In genomic region chr12:10439483-10440235, GRCm38 (mm10) we compare ENCODE assay signal across 11 mouse cellular contexts. TPM values are rescaled to one million over a fixed set of nuclear protein-coding genes. Genes with fewer than 3 reads are reported as not detected.
A peak's percentile ranks its signal among the peaks of the same experiment; 100 is the strongest.
DNase-seq lines count a peak whose midpoint lies in the region; ATAC-seq and TF ChIP-seq lines count a peak whose summit lies in the region.
"Had no signal": no experiment of that assay in that cellular context is flagged by ENCODE, and none has a peak within 500 bp of the region (broad histone marks: within the 10 kb centered on the region; RNA-seq: fewer than 3 reads in every experiment).

No protein-coding gene starts in this region.

- H3K27ac ChIP-seq in limb, embryonic 14.5 days (replicated peaks; ENCODE audit: low read depth, low read length): no peak overlapping the region
- H3K27ac ChIP-seq in limb, embryonic 10.5 days: no peak overlapping the region
- no peak overlapping the region for H3K27ac ChIP-seq in neural tube, embryonic 11.5 days (ENCODE audit: low read depth, low read length)
- H3K27ac ChIP-seq: forebrain, embryonic 12.5 days; lung, embryonic 15.5 days had no signal

- 38% methylated on average over 14 of the region's 14 CpGs for WGBS in limb, embryonic 14.5 days
- WGBS in limb, embryonic 10.5 days: 45% methylated on average over 14 of the region's 14 CpGs
- 23% methylated on average over 14 of the region's 14 CpGs for WGBS in neural tube, embryonic 11.5 days

- no peaks in the 10 kb centered on the region for H3K9me3 ChIP-seq in limb, embryonic 14.5 days (ENCODE audit: control insufficient read depth, low read length)
- H3K9me3 ChIP-seq in limb, embryonic 10.5 days (replicated peaks): no peaks in the 10 kb centered on the region
- no peaks in the 10 kb centered on the region for H3K9me3 ChIP-seq in neural tube, embryonic 11.5 days (ENCODE audit: control insufficient read depth, low read length)
- H3K9me3 ChIP-seq: forebrain, embryonic 12.5 days; lung, embryonic 15.5 days had no signal

- no peaks in the 10 kb centered on the region for H3K27me3 ChIP-seq in limb, embryonic 14.5 days (ENCODE audit: control insufficient read depth, insufficient read depth, low read length)
- peaks cover 5% of the 10 kb centered on the region; the same call in 1 of the 2 replicates for H3K27me3 ChIP-seq in limb, embryonic 10.5 days (ENCODE audit: low read depth, poor library complexity, severe bottlenecking)
- H3K27me3 ChIP-seq in neural tube, embryonic 11.5 days (ENCODE audit: control insufficient read depth, insufficient read depth, low read length): no peaks in the 10 kb centered on the region

- no peak overlapping the region for H3K4me3 ChIP-seq in limb, embryonic 14.5 days (replicated peaks; ENCODE audit: low read length)
- no peak overlapping the region for H3K4me3 ChIP-seq in limb, embryonic 10.5 days
- H3K4me3 ChIP-seq in neural tube, embryonic 11.5 days (ENCODE audit: low read depth, low read length): no peak overlapping the region
- H3K4me3 ChIP-seq: forebrain, embryonic 12.5 days; lung, embryonic 15.5 days had no signal

- no peaks in the 10 kb centered on the region for H3K36me3 ChIP-seq in limb, embryonic 14.5 days (ENCODE audit: control insufficient read depth, insufficient read depth, low read length)
- H3K36me3 ChIP-seq in limb, embryonic 10.5 days: no peaks in the 10 kb centered on the region
- no peaks in the 10 kb centered on the region for H3K36me3 ChIP-seq in neural tube, embryonic 11.5 days (ENCODE audit: control insufficient read depth, insufficient read depth, low read length)
- H3K36me3 ChIP-seq: forebrain, embryonic 12.5 days; lung, embryonic 15.5 days had no signal

- no peak for ATAC-seq in limb, embryonic 14.5 days (ENCODE audit: low FRiP score, low read depth)
- peak; percentile 21; the same call in 1 of the 2 replicates for ATAC-seq in neural tube, embryonic 11.5 days (ENCODE audit: insufficient read depth, low FRiP score, low TSS enrichment)

- no peak for TF ChIP-seq POLR2A in limb, embryonic 14.5 days (IDR thresholded peaks at IDR 0.05; ENCODE audit: borderline replicate concordance, extremely low read depth, insufficient read depth, insufficient read length)

- peak; percentile 9 for DNase-seq in gastrocnemius, postnatal 25 days
- no peak for DNase-seq in gastrocnemius, postnatal 4 days (ENCODE audit: low spot score in 2 of 2)
- DNase-seq in limb, embryonic 14.5 days (ENCODE audit: low spot score): peak; percentile 22
- no peak for DNase-seq in limb, embryonic 10.5 days (ENCODE audit: low spot score)
- DNase-seq in embryo, embryonic 10 days (ENCODE audit: low spot score): peak; percentile 40
- DNase-seq in neural tube, embryonic 11.5 days (ENCODE audit: low spot score): no peak
- DNase-seq in adrenal gland, postnatal 14 days: no peak
- DNase-seq in right cerebral cortex, postnatal 14 days: no peak
- DNase-seq: thymus, postnatal 25 days had no signal

- peaks cover 20% of the 10 kb centered on the region for H3K4me1 ChIP-seq in limb, embryonic 14.5 days (ENCODE audit: control insufficient read depth, insufficient read depth, low read length)
- peaks cover 22% of the 10 kb centered on the region for H3K4me1 ChIP-seq in limb, embryonic 10.5 days
- H3K4me1 ChIP-seq in neural tube, embryonic 11.5 days (ENCODE audit: control insufficient read depth, insufficient read depth, low read length): no peaks in the 10 kb centered on the region

- no peak overlapping the region for H3K9ac ChIP-seq in limb, embryonic 14.5 days (ENCODE audit: low read depth, low read length, severe bottlenecking)
- no peak overlapping the region for H3K9ac ChIP-seq in neural tube, embryonic 11.5 days (ENCODE audit: low read length)
- H3K9ac ChIP-seq: forebrain, embryonic 12.5 days; lung, embryonic 15.5 days had no signal

- H3K4me2 ChIP-seq in limb, embryonic 14.5 days (replicated peaks; ENCODE audit: low read depth, low read length, severe bottlenecking): no peak overlapping the region
- no peak overlapping the region for H3K4me2 ChIP-seq in neural tube, embryonic 11.5 days (ENCODE audit: low read depth)
- H3K4me2 ChIP-seq: forebrain, embryonic 12.5 days; lung, embryonic 15.5 days had no signal

RNA-seq across cellular contexts. Expression of gene Rdh14, which starts 49.1 kb away (rescaled TPM):
- 10 to 100 TPM; 36.2 to 36.7 TPM for total RNA-seq in gastrocnemius, postnatal 25 days (2021)
- total RNA-seq in gastrocnemius, postnatal 4 days (2021): 10 to 100 TPM; 32.0 to 34.5 TPM
- 22.3 and 23.9 TPM in 2 replicates for polyA plus RNA-seq in limb, embryonic 14.5 days (2012; rRNA removed)
- 43.6 and 47.6 TPM in 2 replicates for polyA plus RNA-seq in limb, embryonic 14.5 days (2014; fragmentation: Nextera tagmentation; extraction: Ambion mirVana)
- 18.6 and 24.5 TPM in 2 replicates for polyA plus RNA-seq in limb, embryonic 10.5 days (2016; fragmentation: Nextera tagmentation; extraction: Ambion mirVana)
- polyA plus RNA-seq in neural tube, embryonic 11.5 days (2014; fragmentation: Nextera tagmentation; extraction: Ambion mirVana): 24.2 and 26.9 TPM in 2 replicates
- total RNA-seq in adrenal gland, postnatal 14 days (2021): 30.2 and 32.4 TPM in 2 replicates

Comparison
In these comparisons a context has a peak if more than half of its experiments do, and no peak if none do; other contexts are left out.
1. DNase-seq: peak in gastrocnemius, postnatal 25 days (single experiment), limb, embryonic 14.5 days (single experiment) and embryo, embryonic 10 days (single experiment); none in gastrocnemius, postnatal 4 days (0 of 2), limb, embryonic 10.5 days (single experiment), neural tube, embryonic 11.5 days (single experiment), adrenal gland, postnatal 14 days (single experiment) and right cerebral cortex, postnatal 14 days (single experiment).